Mouse (Mus musculus): Measurements from ENCODE around the gene Nusap1.

GRCm38 (mm10) chr2:119607023-119607422 is 11.1 kb upstream of the Nusap1 start:
- TF ChIP-seq CHD1 (IDR thresholded peaks at IDR 0.05; ENCODE audit: low read depth, low read length) (no peak), CTCF (conservative IDR thresholded peaks at IDR 0.05 in 1 of 2, IDR thresholded peaks at IDR 0.05 in 1 of 2; ENCODE audit: low read depth in 2 of 2, low read length in 2 of 2) (peak in 1 of 2 experiments; percentile 42; a peak in 2 of 4 replicates), POLR2A (IDR thresholded peaks at IDR 0.05; ENCODE audit: low read depth, low read length) (no peak), TCF12 (IDR thresholded peaks at IDR 0.05; ENCODE audit: low read depth, low read length) (no peak), EP300 (IDR thresholded peaks at IDR 0.05; ENCODE audit: low read length) (no peak), RCOR1 (conservative IDR thresholded peaks at IDR 0.05; ENCODE audit: low read depth, low read length) (no peak), MYC (IDR thresholded peaks at IDR 0.05; ENCODE audit: low read depth, low read length) (no peak), IRF4 (IDR thresholded peaks at IDR 0.05; ENCODE audit: low read depth, low read length) (no peak), ZKSCAN1 (IDR thresholded peaks at IDR 0.05; ENCODE audit: borderline replicate concordance, low read depth, low read length) (no peak), TBP (conservative IDR thresholded peaks at IDR 0.05; ENCODE audit: low read depth, low read length) (no peak), USF2 (conservative IDR thresholded peaks at IDR 0.05; ENCODE audit: low read depth, low read length) (no peak), ZNF384 (IDR thresholded peaks at IDR 0.05; ENCODE audit: low read depth, low read length) (no peak)
